Mouse (Mus musculus): ENCODE measurements at regions not wholly inside any gene's neighbourhood (a gene's known extent, or its start where the extent isn't known, plus 50 kb on each side); places are given as distances from the start of the nearest gene placed in this dataset.

- DNase-seq (ENCODE audit: low read depth, low spot score), result no peak
Observed at GRCm38 (mm10) chr15:88469508-88470455, 130.3 kb upstream of the Zdhhc25 start.

GRCm38 (mm10) chr15:88472351-88473100 lies 127.6 kb upstream of the Zdhhc25 start:
- no peak for DNase-seq (ENCODE audit: low read depth, low spot score)

DNA sequence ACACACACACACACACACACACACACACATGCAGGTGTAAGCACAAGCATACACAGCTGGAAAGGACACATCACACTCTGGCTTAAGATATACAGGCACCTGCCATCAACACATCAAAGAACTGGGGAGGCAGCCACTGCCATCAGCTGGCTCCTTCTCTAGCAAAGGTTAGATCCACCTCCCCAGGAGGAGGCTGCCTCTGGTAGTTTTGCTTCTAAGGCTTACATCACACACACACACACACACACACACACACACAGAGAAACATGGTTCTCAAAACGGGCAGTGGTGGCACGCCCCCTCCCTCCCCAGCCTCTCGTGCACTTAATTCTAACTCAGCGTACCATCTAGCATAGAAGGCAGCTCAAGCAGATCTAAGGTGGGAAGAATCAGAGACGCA lies 126.9 kb upstream of the Zdhhc25 start:
- DNase-seq (ENCODE audit: low read depth, low spot score), result no peak

- no peak for DNase-seq (ENCODE audit: low read depth, low spot score)
Observed at GRCm38 (mm10) chr15:88483471-88483870, 116.6 kb upstream of the Zdhhc25 start.

- no peak for DNase-seq (ENCODE audit: low read depth, low spot score)
Observed at GRCm38 (mm10) chr15:88489715-88490114, 110.4 kb upstream of the Zdhhc25 start.

- DNase-seq (ENCODE audit: low read depth, low spot score), result no peak
Observed at GRCm38 (mm10) chr15:88490316-88491090, 109.6 kb upstream of the Zdhhc25 start.

DNA sequence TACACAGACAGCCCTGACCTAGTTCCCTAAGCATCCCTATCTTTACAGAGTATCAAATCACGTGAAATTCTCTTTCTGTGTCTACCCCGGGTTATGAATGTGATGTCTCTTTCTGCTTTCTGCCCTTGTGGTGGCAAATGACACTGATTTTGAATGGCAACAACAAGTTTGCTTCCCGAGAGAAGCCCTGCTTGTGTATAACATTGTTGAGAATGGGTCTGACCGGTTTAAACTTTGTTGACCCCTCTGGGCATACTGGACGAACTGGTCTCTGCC lies 109.1 kb upstream of the Zdhhc25 start:
- DNase-seq (ENCODE audit: low read depth, low spot score), result no peak

GRCm38 (mm10) chr15:88497957-88498356 lies 102.1 kb upstream of the Zdhhc25 start:
- DNase-seq (ENCODE audit: low read depth, low spot score), result no peak

DNA sequence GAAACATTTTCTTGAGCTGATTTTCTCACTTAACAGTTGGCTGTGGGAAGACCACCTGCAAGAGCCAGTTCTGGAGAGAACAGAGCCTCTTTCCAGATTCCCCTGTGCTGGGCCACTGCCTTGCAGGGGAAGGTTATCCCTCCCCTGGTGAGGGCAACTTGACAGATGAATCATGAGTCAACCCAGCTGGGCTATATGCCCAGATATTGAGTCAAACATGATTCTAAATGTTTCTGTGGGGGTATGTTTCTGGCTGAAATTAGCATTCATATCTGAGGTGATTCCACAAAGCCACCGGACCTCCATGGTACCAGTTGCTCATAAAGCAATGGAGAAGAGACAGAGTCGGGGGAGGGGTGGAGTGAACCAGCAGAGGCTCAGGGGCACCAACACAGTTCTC lies 97.8 kb upstream of the Zdhhc25 start:
- DNase-seq (ENCODE audit: low read depth, low spot score), result no peak

DNA sequence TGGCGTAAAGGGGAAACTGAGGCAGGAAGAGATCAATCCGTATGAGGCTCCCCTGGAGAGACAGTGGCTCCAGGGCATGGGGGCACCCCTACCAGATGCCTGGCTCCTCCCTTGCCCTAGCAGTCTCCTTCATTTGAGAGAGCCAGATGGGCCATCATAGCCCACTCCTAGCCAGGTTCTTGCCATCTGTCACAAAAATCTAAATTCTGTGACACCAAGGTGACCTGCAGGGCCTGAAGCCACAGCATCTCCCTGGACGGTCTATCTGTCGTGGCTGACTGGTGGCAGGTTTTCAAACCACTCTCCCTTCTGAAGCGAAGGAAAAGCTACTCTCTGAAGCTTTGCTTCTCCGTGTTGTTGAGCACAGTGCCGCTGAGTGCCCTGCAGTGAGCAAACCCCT lies 96.2 kb upstream of the Zdhhc25 start:
- no peak for DNase-seq (ENCODE audit: low read depth, low spot score)

- DNase-seq (ENCODE audit: low read depth, low spot score), result no peak
Observed at GRCm38 (mm10) chr15:88505491-88506119, 94.5 kb upstream of the Zdhhc25 start.

DNA sequence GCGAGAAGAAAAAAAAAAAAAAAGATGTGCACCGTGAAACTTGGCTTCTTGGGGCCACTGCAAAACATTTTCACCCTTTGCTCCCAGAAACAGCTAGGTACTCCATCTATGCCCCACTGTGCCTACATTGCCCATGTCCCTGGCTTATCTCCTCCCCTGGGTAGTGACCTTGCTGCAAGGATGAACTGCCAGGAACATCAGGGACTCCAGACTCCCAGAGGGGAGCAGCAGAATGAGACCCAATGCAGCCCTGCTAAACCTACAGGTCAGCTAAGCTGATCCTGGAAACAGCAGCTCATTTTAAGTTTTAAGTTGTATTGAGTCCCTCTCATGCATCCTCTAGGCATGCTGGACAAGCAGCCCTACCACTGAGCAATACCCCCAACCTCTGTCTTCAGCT lies 92.2 kb upstream of the Zdhhc25 start:
- DNase-seq (ENCODE audit: low read depth, low spot score), result no peak

DNA sequence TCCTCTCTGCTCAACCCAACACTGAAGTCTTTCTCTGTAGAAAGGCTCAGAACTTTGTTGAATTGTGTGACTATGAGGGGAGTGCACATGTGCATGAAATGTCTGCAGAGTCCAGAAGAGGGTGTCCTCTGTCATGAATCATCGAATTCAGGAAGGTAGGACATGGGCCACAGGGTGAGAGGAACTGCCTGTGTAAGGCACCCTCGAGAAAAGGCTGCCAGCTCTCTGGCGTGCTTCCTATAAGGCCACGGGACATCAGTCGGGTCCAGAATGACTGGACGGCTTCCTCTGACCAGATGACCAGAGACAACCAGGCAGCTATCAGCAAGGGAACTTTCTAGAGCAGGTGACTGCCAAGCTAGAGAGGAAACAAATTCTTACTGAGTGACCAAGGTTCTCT lies 91.1 kb upstream of the Zdhhc25 start:
- no peak for DNase-seq (ENCODE audit: low read depth, low spot score)

GRCm38 (mm10) chr15:88509626-88510025 lies 90.5 kb upstream of the Zdhhc25 start:
- DNase-seq (ENCODE audit: low read depth, low spot score), result no peak

DNA sequence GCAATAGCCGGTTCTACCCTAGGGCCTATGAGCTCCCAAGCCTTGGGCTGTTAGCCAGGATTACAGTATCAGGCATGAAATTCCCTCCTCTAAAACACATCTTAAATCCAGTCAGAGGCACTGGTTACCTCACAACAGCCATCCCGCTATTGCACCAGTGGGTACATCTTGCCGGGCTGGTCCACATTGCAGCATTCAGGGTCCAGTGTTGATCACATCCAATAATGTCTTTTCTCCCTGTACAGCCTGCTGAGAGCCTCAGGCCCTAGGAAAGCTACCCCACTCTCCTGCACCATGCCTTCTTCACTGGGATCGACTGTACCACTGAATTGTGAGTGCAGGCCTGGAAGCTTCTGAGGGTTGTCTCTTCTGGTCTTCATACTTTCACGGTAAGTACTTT lies 86.0 kb upstream of the Zdhhc25 start:
- no peak for DNase-seq (ENCODE audit: low read depth, low spot score)

DNA sequence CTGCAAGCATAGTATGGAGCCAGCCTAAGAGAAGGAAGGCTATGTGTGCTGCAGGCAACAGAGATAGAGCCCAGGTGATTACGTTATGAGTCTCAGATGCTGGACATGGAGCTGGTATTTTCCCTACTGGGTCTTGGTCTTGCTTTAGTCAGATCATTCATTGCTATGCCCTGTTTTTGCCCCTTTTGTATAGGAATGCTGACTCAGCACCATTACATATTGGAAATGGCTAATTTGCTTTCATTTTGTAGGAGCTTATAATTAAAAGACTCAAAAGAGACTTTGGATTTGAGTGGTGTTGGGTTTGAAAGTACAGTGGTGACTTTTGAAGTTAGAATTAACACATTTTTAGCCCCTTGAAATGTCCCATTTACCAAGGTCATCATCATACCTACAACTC lies 68.9 kb upstream of the Zdhhc25 start:
- DNase-seq (ENCODE audit: low read depth, low spot score), result no peak

DNA sequence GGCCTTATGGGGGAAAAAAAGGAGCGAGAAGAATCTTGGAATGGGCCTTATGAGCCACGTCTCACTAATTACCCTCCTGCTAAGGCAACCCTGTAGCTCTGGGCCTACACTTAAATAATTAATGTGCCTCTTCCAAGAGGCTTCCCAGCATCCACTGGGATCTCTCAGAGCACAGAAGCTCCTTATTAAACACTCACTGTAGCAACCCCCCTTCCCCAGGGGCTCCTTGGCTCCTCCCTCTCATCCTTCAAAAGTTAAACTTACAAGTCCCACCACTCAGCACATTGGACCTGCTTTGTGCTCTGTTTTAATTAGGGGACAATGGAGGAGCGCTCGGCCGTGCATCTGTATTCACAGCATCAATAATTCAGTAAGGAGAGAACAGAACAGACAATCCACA lies 68.1 kb upstream of the Zdhhc25 start:
- DNase-seq (ENCODE audit: low read depth, low spot score), result no peak

- DNase-seq (ENCODE audit: low read depth, low spot score), result no peak
Observed at GRCm38 (mm10) chr15:88533354-88533753, 66.7 kb upstream of the Zdhhc25 start.

DNA sequence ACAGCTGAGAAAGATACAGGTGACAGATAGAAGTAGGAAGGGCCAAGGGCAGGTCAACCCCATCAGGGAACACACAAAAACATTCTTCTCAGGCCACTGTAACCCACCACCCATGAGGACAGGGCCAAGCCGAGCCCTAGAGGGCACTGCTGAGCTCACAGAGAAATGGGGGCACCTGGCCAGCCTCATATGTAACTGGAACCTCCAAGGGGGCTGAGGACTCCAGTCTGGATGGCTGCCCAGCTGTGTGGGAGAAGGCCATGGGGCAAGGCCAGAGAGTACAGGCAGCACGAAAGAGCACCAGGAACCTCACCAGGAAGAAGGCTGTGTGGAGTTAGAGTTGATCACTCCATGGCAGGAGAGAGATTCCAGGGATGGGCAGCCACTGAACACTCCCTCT lies 64.6 kb upstream of the Zdhhc25 start:
- DNase-seq (ENCODE audit: low read depth, low spot score), result no peak

DNA sequence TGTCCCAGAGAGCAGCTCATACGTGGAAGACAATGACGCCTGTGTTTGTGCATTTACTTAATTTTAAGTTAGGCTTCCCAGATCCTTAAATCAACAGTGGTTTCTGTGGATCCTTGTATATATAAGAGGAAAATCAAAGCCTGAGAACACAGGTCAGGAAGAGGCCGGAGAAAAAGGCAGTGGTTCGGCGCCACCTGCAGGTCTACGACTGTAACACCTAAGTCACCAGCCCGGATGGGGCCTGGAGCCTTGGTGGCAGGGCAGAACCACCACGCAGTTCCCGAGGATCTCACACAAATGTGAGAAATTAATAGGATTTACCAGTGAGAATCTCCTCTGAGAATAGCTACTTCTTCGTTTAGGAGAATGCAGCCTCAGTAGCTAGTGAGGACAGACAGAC lies 62.9 kb upstream of the Zdhhc25 start:
- no peak for DNase-seq (ENCODE audit: low read depth, low spot score)

GRCm38 (mm10) chr15:88542567-88542966 lies 57.5 kb upstream of the Zdhhc25 start:
- DNase-seq (ENCODE audit: low read depth, low spot score), result no peak

DNA sequence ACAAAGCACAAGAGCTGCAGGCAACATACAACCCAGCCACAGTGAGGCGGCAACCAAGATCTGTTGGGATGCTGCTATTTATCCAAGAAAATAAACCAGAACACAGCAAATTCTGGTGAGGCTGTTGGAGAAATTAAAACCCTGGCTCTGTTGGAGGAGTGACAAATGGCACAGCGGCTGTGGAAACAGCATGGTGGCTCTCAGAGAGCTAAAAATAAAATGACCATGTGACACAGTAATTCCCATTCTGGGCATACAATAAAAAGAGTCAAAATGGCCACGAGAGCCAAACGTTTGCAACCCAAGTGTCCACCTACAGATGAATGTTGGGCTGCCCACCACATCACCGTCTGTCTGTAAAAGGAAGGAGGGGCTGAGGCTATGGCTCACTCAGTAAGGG lies 55.9 kb upstream of the Zdhhc25 start:
- DNase-seq (ENCODE audit: low read depth, low spot score), result no peak

Measured in brain, embryonic 18.5 days (tissue).